Mouse (Mus musculus) cerebellum, adult 2 months (tissue): ENCODE measurements at regions not wholly inside any gene's neighbourhood (a gene's known extent, or its start where the extent isn't known, plus 50 kb on each side); places are given as distances from the start of the nearest gene placed in this dataset.
A peak's percentile ranks its signal among the peaks of the same experiment; 100 is the strongest.

Experiments used
- DNase-seq, 2 experiments: peaks; one replicate each; pipeline ENCODE4 v3.0.0; 2021
- H3K27ac ChIP-seq: fragments of 200-500 bp; 2 replicates; pipeline ENCODE4 v1.5.1; 2012; ENCODE audit warnings: low read length, control low read depth, inconsistent platforms; ENCODE audit not compliant: insufficient read depth
- H3K27me3 ChIP-seq: fragments of 200-500 bp; 2 replicates; pipeline ENCODE4 v1.6.1; 2012; ENCODE audit warnings: inconsistent platforms, mild to moderate bottlenecking, low read length, moderate library complexity; ENCODE audit not compliant: control insufficient read depth, insufficient read depth
- H3K4me1 ChIP-seq: fragments of 200-500 bp; 2 replicates; pipeline ENCODE4 v1.6.1; 2011; ENCODE audit warnings: low read length; ENCODE audit not compliant: control insufficient read depth, insufficient read depth
- H3K4me3 ChIP-seq: fragments of 200-500 bp; replicated peaks from 2 replicates; pipeline ENCODE3; 2011; ENCODE audit warnings: mild to moderate bottlenecking, low read depth, low read length, control low read depth; ENCODE audit not compliant: insufficient read depth
- CTCF ChIP-seq: fragments of 200-500 bp; IDR thresholded peaks from 2 replicates; pipeline ENCODE4 v1.5.1; 2011; ENCODE audit warnings: low read depth, mild to moderate bottlenecking, control low read depth, low read length, moderate library complexity, borderline replicate concordance; ENCODE audit not compliant: insufficient read depth
- POLR2A ChIP-seq: fragments of 200-500 bp; IDR thresholded peaks from 2 replicates; pipeline ENCODE4 v1.6.1; 2011; ENCODE audit warnings: low read length, control low read depth, borderline replicate concordance; ENCODE audit not compliant: insufficient read depth
- WGBS: fragments of 180-500 bp; shearing (Covaris S2); methylation state at CpG from one replicate; pipeline ENCODE4 v1.1.7; 2018; 5-methylcytosine and 5-hydroxymethylcytosine counted together

- Histone ChIP-seq H3K27me3 (no peaks in the 10 kb centered on the region), H3K27ac (no peak overlapping the region), H3K4me3 (no peak overlapping the region), H3K4me1 (peaks cover 7% of the 10 kb centered on the region; the same call in 1 of the 2 replicates)
- WGBS, result 13% methylated on average over 3 of the region's 3 CpGs
- peak in 1 of 2 experiments; percentile 19 for DNase-seq
- TF ChIP-seq CTCF, result no peak
- TF ChIP-seq POLR2A, result no peak
These were observed 349.1 kb downstream of the Osr1 start for GRCm38 (mm10) chr12:9919007-9919406.

- no peak for TF ChIP-seq CTCF
- TF ChIP-seq POLR2A, result no peak
- no peak overlapping the region for H3K27ac ChIP-seq
- no peaks in the 10 kb centered on the region for H3K27me3 ChIP-seq
- H3K4me1 ChIP-seq, result peaks cover 7% of the 10 kb centered on the region; the same call in 1 of the 2 replicates
- DNase-seq, result peak; percentile 73 to 87
- WGBS, result 11% methylated on average over 4 of the region's 4 CpGs
- H3K4me3 ChIP-seq, result no peak overlapping the region
These were observed 349.5 kb downstream of the Osr1 start for GRCm38 (mm10) chr12:9919433-9919832.

- Histone ChIP-seq H3K27ac (no peak overlapping the region), H3K4me1 (peaks cover 7% of the 10 kb centered on the region; the same call in 1 of the 2 replicates), H3K4me3 (no peak overlapping the region), H3K27me3 (no peaks in the 10 kb centered on the region)
- WGBS, result 97% methylated on average over 2 of the region's 2 CpGs
- DNase-seq, result no peak
- TF ChIP-seq POLR2A (no peak), CTCF (no peak)
These were observed 350.5 kb downstream of the Osr1 start for GRCm38 (mm10) chr12:9920401-9920800.

GRCm38 (mm10) chr12:9921591-9922198, 351.8 kb downstream of the Osr1 start:
- Histone ChIP-seq H3K4me1 (peaks cover 7% of the 10 kb centered on the region; the same call in 1 of the 2 replicates), H3K27me3 (no peaks in the 10 kb centered on the region), H3K27ac (no peak overlapping the region), H3K4me3 (no peak overlapping the region)
- TF ChIP-seq CTCF (no peak), POLR2A (no peak)
- 72% methylated on average over 2 of the region's 2 CpGs for WGBS
- DNase-seq, result no peak

GRCm38 (mm10) chr12:9924561-9924960, 354.6 kb downstream of the Osr1 start:
- no peaks in the 10 kb centered on the region for H3K4me1 ChIP-seq
- DNase-seq, result no peak
- 57% methylated on average over 3 of the region's 3 CpGs for WGBS
- no peak for TF ChIP-seq POLR2A
- TF ChIP-seq CTCF, result no peak
- no peak overlapping the region for H3K27ac ChIP-seq
- no peak overlapping the region for H3K4me3 ChIP-seq
- H3K27me3 ChIP-seq, result no peaks in the 10 kb centered on the region

- TF ChIP-seq CTCF, result no peak
- no peak for TF ChIP-seq POLR2A
- WGBS, result 83% methylated on average over 3 of the region's 3 CpGs
- Histone ChIP-seq H3K27me3 (no peaks in the 10 kb centered on the region), H3K4me3 (no peak overlapping the region), H3K27ac (no peak overlapping the region), H3K4me1 (no peaks in the 10 kb centered on the region)
- no peak for DNase-seq
These were observed 364.2 kb downstream of the Osr1 start for GRCm38 (mm10) chr12:9934158-9934557.

GRCm38 (mm10) chr12:9941357-9941756, 371.4 kb downstream of the Osr1 start:
- no peaks in the 10 kb centered on the region for H3K4me1 ChIP-seq
- TF ChIP-seq CTCF (no peak), POLR2A (no peak)
- H3K27me3 ChIP-seq, result no peaks in the 10 kb centered on the region
- no peak overlapping the region for H3K27ac ChIP-seq
- H3K4me3 ChIP-seq, result no peak overlapping the region
- WGBS, result 94% methylated on average over 1 of the region's 1 CpGs
- no peak for DNase-seq

GRCm38 (mm10) chr12:9941823-9942222, 371.9 kb downstream of the Osr1 start:
- 90% methylated on average over 3 of the region's 3 CpGs for WGBS

GRCm38 (mm10) chr12:9948784-9949183, 378.9 kb downstream of the Osr1 start:
- Histone ChIP-seq H3K4me3 (no peak overlapping the region), H3K27ac (no peak overlapping the region), H3K4me1 (no peaks in the 10 kb centered on the region), H3K27me3 (no peaks in the 10 kb centered on the region)
- WGBS, result 57% methylated on average over 4 of the region's 4 CpGs
- TF ChIP-seq POLR2A, result no peak
- no peak for TF ChIP-seq CTCF
- no peak for DNase-seq

More at GRCm38 (mm10) chr12:9941823-9942222, 371.9 kb downstream of the Osr1 start:
- Histone ChIP-seq H3K4me1 (no peaks in the 10 kb centered on the region), H3K4me3 (no peak overlapping the region), H3K27ac (no peak overlapping the region), H3K27me3 (no peaks in the 10 kb centered on the region)
- no peak for TF ChIP-seq CTCF
- no peak for DNase-seq
